Mouse (Mus musculus) urinary bladder, postnatal 25 days (tissue): ENCODE data around the gene Dnaaf5.

Experiments used
- DNase-seq: peaks from one replicate; pipeline ENCODE4 v3.0.0; 2022; ENCODE audit warnings: low spot score

Gene Dnaaf5

DNA sequence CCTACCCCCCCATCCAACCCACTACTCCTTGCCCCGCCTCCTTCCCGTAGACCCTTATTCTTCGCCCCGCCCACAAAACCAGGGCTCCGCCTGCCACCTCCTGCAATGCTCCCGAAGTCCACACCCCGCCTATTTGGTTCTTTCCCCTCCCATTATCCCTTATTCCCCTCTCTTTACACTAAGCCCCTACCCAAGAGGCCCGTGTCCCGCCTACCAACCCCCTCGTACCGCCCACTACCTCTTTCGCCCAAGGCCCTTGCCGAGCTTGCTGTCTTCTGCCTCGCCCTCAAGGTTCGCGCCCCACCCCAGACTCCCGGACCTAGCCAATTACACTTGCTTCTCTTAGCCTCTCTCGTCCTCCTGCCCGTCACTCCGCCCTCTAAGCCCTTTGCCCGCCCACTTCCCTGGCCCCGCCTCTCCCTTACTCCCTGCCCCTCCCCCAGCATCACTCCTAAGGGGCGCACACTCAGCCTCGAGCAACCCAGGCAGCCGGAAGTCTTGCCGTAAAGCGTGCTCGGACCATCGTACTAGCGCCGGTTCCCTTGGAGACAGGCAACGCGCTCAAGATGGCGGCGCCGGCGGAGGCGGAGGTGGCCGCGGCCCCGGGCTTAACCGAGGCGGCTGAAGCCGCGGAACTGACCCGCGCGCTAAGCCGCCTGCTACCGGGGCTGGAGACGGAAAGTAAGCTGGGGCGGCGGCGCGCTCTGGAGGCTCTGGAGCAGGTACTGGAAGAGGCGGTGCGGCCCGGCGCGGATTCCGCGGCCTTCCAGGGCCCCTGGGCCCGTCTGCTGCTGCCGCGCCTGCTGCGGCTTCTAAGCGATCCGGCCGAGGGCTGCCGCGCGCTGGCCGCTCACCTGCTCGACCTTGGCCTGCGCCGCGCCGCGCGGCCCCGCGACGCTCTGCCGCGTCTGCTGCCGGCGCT, at the start of gene Dnaaf5, which contains the start of gene Prkar1b:
Gene Dnaaf5, plus strand, starts transcription at position 543 of the 922 bp plus-strand sequence.
Gene Prkar1b, minus strand, starts transcription at position 321 of the 922 bp plus-strand sequence.
- peak; percentile 93 for DNase-seq

DNA sequence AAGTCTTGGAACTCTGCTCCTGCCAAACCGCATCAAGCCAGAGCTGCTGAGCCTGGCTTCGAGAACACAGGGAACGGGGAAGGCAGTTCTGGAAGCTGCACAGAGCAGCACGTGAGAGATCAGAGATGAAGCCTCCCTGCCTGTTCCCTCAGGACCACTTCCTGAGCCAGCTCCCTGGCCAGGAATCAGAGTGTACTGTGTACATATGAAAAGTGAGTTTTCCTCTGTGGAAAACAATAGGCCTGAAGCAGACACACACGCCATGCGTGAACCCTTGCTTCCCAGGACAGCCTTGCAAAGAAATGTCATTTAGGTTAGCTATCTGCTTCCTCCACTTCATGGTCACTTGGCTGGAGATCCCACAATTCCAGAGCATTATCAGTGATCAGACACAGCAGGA, 48.2 kb upstream of the Dnaaf5 start:
- DNase-seq, result no peak

DNA sequence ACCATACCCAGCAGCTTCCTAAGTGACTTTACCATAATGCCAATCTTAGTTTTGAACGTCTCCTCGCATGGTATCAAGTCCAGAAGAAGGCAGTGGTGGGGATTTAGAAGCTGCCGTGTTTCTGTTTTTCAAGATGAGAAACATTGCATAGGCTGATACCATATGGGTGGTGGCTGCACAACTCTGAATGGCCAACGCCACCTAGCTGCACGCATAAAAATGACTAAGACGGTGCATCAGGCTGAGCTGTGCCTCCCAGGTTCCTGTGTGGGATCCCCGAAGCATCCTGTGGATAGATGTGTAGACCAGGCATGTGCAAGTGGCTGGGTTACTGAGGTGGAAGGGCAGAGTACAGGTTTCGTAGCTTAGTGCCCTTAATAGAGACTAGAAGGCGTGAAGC, 42.2 kb upstream of the Dnaaf5 start:
- no peak for DNase-seq

DNA sequence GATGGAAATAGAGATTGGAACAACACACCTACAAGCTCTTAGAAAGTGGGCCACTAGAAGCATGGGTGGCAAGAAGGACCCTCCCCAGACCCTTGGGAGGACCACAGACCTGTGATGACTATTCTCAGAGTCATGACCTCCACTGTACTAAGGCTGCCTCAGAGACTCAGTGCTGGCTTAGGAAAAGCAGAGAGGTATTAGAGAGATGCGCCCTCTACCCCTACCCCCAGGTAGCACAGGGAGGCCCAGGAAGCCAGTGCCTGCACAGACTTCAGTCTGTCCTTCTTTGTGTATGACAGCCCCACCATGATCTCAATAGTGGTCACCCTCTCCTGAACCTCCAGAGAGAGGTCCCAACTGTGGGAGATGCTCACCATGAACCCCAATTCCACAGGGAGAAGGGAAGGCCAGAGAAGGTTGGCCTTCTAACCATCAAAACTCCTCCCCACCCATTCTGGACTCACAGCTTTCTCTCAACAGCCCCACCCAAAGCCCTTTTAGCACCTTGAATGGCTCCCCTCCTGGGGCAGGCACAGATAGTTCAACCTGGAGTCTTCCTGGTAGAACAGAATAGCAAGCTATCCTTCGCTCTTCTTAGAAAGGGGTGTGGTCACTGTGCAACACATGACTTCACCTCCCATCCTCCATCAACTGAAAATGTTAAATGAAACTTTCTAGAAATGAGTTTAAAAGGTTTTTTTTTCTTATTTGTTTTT, 39.7 kb upstream of the Dnaaf5 start:
- no peak for DNase-seq

DNA sequence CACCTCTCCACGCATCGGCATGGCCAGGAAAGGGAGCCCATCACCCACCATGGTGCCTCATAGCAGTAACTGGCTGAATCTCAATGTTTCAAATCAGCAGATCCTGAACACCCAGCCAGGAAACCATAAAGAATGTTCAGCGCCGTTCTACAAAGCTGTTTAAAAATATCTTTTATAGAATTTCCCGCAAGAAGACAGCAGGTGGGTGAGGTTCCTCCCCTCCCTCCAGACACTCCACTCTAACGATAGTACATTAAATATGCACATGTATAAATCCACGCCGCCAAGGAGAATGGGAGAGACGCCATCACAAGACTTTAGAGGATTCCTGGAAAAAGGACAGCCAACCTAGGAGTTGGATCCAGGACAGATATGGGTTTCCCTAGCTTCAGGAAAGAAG, 38.0 kb upstream of the Dnaaf5 start:
- DNase-seq, result no peak

DNA sequence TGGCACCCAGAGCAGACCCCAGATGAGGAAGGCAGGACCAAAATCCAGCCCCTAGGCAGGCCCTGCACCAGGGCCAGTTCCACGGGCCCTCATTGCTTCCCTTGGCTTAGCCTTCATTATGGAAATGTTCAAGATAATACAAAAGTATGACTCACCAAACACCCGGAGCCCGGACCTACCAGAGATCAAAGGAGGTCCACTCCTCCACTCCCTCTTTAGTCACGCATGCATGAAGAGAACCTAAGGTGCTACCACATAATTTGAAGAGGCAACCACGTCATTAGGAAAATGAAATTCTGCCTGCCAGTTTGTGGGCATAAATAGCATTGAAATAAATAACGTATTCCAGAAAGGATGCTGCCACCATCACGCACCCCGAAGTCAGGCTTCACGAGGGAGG, 37.6 kb upstream of the Dnaaf5 start:
- no peak for DNase-seq

DNA sequence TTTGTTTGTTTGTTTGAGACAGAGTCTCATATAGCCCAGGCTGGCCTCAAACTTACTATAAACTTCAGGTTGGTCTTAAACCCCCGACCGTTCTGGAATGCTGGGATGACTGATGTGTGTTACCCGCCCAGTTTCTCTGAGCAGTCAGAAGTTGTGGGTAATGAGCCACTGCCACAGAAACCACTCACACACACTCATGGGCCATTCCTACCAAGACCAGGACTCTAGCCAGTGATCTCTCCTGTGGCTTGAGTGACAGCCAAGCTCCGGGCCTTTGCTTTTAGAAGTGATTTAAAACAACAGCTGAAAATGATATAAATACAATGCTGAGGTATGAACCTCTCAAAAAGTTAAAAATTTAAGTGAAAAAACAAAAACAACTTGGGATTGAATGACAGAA, 35.1 kb upstream of the Dnaaf5 start:
- DNase-seq, result no peak

DNA sequence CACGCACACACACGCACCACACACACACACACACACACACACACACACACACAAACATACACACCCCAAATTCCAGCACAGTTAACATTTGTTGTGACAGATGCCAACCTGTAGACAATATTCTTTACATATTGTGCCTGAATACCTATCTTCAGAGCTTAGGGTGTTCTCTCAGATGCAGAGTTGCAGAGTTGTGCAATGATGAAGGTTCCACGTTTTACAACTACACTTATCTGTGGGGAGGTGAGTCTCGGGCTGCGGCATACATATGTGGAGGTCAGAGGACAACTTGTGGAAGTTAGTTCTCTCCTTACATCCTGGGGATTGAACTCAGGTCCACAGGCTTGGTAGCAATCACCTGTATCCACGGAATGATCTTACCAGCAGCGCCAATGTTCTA, 34.5 kb upstream of the Dnaaf5 start:
- DNase-seq, result no peak

DNA sequence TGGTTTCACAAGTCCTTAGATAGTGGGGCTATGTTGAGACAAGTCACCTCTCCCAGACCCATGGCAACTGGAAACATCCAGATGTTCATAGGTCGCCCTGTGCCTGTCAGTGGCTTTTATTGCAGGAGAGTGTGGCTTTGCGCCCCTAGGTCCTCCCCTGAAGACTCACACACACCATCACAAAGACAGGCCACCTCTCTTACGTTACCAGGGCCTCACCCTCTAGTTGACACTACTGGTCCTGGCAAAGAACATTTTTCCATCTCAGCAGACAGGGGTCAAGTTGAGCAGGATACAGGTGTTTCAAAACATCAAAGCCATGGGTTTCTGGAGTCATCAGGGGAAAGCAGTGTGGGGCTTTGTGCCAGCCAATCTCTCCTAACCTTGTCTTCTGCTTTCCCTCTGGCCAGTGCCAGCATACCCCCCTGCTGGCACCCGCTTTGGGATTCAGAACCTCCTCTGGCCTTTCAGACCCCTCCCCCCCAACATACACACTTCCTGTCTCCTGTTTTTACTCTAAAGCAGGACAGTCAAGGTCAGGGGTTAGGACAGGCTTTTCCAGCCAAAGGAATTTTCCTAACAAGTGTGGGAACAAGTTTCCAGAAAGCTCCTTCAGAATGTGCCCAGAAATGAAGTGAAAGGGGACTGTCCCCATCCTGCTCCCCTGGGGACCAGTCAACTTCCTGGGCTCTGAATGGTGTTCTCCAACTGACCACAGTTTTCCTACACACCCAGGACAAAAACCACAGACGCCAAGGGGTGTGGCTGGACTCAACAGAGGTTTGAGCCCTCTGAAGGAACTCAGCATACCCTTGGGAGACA, 31.7 kb upstream of the Dnaaf5 start:
- no peak for DNase-seq

DNA sequence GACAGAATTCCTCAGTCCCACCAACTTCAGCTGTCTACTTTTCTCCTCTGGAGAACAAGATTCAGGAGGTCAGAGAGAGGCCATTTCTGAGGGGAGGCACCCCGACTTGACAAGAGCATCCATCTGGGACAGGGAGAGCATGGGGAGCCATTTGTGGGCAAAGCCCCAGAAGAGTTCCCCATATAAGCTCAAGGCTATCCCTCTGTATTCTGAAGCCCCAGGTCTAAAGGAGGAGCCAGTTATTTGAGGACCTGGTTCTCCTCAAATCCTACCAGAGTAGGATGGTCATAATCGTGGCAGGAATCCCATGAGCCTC, 31.1 kb upstream of the Dnaaf5 start:
- no peak for DNase-seq

DNA sequence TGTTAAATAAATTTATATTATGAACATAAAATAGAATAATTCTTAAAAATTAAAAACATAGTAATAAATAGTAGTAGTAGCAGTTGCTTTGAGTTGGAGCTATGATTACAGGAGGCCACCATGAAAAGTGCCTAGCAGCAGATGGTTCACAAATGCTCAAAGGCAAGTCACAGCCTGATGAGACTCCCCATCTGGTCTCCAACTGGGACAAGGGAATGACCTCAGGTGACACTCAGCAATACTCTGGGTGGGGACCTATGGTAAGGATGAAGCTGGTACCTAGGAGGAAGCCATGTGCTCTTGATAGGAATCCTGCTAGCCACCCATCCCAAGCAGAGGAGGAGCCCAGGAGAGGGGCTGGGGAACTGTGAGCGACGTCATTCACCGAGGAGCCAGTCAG, 24.3 kb upstream of the Dnaaf5 start:
- no peak for DNase-seq

DNA sequence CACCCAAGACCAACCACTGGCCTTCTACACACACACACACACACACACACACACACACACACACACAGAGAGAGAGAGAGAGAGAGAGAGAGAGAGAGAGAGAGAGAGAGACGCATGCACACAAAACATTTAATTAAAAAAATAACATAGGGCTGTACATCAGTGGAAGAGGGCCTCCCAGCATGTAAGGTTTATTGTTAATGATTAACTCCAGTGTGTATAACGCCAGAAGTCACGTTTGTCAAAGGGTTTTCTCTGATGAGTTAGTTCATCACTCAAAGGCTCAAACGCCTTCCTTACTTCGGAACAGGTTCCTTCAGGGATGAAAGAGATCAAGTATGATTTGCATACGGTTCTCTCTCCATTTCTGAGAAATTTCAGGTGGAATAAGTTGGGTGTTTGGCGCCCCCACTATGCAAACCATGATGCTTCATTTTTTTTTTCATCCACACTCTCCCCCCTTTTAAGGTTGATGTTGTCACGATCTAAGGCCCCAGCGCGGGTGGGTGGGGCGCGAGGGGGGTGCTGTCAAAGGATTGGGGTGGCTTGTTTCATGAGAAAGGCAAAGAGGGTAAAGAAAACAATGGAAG, 21.5 kb upstream of the Dnaaf5 start:
- no peak for DNase-seq

DNA sequence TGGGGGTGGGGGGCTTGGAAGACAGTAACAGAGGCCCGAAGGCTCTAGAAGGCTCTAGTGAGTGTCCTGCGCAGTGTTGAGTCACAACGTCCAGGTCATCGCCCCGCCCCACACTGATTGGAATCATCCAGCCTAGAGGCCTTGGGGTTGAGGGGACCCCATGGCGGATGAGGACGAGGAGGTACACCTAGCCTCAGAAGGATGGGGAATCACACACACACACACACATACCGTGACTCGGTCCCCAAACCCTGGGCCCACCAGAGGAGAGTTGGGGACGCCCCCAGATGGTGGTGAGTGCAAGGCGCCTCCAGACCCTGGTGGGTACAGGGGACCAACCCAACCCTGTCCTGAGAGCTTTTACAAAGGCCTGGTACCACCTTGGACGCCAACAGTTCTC, 20.9 kb upstream of the Dnaaf5 start:
- no peak for DNase-seq

DNA sequence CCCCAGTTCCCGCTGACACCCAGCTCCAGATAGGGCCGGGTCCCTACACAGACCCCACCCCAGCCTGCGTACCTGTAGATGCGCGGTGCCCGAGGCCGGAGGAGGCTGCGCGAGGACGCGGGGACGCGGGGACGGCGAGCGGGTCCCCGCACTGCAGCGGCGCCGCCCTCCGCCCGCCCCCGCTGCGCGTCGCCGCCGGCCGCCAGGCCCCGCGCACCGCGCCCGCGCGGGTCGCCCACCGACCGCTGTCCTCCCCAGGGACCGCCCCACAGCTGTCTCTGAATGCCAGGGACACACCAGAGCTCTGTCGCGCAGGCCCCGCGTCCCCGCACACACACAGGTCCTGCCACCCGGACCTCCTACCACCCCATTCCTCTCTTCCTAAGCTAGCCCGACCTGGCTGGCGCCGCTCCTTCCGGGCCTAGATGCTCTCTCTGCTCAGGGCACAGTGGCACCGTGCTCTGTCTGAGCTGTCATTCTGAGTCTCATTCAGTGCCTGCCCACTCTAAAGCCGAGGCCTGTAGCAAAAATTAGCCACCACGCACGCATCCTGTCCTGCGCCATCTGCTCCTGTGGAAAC, 20.4 kb upstream of the Dnaaf5 start:
- no peak for DNase-seq

DNA sequence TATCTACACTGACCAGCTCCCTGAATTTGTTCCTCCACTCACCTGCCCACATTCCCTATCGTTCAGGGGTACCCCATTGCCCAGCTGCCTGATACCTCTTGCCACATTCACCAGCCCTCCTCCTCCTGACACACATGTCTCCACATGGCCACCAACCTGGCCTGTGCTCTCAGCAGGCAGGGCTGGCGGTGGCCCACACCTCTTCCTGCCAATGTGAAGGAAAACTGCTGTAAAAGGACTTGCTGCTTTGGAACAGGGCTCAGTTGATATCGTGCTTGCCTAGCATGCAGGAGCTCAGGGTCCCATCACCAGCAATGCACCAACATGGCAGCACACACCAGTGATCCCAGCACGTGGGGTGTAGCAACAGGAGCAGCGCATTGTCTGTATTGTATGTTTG, 19.7 kb upstream of the Dnaaf5 start:
- no peak for DNase-seq

DNA sequence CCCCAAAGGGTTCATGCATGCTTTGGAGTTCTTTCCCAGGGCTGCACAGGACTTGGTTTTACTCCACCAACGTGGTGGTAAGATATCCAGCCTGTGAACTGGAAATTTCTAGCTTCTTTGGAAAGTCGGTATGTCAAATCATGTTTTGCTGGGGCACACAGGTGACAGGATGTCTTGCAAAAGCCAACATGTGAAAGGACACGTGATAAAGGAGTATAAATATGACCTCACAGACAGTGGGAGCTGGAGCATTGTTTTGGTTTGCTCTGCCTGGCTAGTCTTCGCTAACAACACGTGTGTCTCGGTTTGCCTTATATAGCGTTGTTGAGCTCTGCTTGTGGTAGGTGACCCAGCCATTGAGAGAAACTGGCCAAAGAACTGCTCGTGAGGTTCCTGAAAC, 15.5 kb upstream of the Dnaaf5 start:
- no peak for DNase-seq

DNA sequence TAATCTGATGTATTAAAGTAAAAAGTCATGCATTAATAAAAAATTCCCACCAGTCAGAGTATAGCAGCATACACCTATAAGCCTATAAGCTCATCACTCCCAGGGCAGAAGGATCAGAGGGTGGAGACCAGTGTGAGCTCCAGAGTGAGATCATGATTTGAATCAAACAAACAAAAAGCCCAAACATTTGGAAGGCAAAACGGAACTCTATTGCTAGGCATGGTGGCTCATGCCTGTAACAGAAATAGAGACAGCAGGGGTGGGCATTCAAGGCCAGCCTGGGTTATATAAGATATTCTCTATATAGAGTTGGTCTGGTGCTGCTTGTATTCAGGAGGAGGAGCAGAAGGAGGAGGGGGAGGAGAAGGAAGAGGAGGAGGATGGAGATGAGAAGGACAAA, 13.7 kb upstream of the Dnaaf5 start:
- DNase-seq, result no peak

DNA sequence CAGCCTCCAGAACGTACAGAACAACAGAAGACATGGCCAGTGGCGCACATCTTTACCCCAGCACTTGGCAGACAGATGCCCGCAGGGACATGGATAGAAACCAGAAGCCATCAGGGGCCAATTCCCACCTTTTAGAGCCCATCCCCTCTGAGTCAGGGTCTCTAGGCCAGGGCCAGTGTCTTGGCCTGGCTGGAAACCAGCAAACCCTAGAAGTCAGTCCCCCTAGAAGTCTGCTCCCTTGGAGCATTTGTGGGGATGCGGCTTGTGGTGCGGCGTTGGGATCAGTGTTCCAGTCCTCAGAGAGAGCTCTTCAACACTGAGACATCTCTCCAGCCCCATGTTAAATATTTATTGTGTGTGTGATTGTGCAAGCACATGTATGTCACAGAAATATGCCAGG, 12.8 kb upstream of the Dnaaf5 start:
- DNase-seq, result no peak

DNA sequence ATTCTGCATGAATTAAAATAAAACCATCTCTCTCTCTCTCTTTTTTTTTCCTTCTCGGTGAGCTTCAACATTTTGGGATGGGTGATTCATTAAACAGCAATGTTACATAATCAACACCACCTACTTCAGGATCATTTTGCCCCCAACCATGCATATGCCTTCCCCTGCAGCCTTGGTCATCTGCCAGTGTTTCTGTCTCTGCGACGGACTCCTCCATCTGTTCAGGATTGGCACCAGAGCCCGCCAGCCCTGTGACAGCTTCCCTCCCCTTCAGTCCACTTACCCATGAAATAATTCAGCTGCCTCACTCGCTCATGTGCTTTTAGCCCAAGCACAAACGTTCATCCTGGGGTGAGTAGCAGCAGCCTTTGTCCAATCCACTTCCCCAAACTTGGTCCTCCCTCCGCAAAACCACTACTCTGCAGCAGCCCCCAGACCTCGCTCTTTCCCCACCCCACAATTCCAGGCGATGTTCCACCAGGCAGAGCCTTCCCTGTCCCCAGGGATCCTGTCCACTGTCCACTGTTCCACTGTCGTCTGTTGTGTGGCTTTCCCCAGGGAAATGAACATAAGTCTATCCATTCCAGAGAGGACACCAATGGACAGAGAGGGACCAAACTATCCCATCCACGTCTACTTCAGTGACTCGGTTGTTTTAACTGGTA, 11.6 kb upstream of the Dnaaf5 start:
- DNase-seq, result no peak

DNA sequence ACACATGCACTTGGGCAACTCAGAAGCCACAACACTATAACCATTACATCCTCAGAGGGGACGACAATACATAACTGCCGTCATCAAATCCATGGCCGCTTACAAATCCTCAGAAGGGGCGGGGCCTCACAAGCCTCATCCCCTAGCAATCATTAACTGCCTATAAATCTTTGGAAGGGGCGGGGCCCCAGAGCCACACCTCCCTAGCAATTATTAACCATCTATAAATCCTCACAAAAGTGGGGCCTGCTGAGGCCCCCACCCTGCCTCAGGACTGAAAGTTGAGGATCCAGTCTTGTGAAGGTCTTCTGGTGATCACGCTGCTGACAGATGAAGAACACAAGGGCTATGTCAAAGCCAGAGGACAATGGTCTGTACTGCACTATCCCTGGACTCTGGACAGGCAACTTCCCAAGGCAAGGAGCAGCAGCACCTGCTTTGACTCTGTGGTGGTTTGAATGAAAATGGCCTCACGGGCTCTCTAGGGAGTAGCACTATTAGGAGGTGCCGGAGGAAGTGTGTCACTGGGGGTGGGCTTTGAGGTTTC, 11.0 kb upstream of the Dnaaf5 start:
- no peak for DNase-seq

DNA sequence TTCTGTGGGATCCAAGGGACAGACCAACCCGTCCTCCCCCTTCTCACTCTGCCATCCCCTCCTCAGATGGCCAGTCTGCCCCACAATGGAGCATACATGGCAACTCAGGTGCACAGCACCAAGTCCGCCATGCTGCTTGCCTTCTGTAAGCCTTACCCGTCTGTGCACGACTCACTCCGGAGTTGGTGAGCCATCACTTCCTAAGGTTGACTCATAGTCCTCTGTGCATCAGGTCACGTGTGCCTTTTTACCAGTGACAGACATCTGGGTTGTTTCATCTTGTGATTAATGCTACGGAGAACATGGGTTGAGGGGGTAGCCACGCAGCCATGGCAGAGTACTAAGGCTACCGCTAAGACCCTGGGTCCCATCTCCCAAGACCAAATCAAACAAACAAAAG, 9.4 kb upstream of the Dnaaf5 start:
- no peak for DNase-seq
